Mouse (Mus musculus) cerebellum, adult 2 months (tissue): ENCODE results near the gene Fam227a. TPM values are rescaled to one million over a fixed set of nuclear protein-coding genes. Genes with fewer than 3 reads are reported as not detected.

ENCODE experiments used
- DNase-seq, 2 experiments: peaks; one replicate each; pipeline ENCODE4 v3.0.0; 2021
- H3K27ac ChIP-seq: fragments of 200-500 bp; 2 replicates; pipeline ENCODE4 v1.5.1; 2012; ENCODE audit warnings: low read length, control low read depth, inconsistent platforms; ENCODE audit not compliant: insufficient read depth
- H3K27me3 ChIP-seq: fragments of 200-500 bp; 2 replicates; pipeline ENCODE4 v1.6.1; 2012; ENCODE audit warnings: inconsistent platforms, mild to moderate bottlenecking, low read length, moderate library complexity; ENCODE audit not compliant: control insufficient read depth, insufficient read depth
- H3K4me1 ChIP-seq: fragments of 200-500 bp; 2 replicates; pipeline ENCODE4 v1.6.1; 2011; ENCODE audit warnings: low read length; ENCODE audit not compliant: control insufficient read depth, insufficient read depth
- H3K4me3 ChIP-seq: fragments of 200-500 bp; replicated peaks from 2 replicates; pipeline ENCODE3; 2011; ENCODE audit warnings: mild to moderate bottlenecking, low read depth, low read length, control low read depth; ENCODE audit not compliant: insufficient read depth
- CTCF ChIP-seq: fragments of 200-500 bp; IDR thresholded peaks from 2 replicates; pipeline ENCODE4 v1.5.1; 2011; ENCODE audit warnings: low read depth, mild to moderate bottlenecking, control low read depth, low read length, moderate library complexity, borderline replicate concordance; ENCODE audit not compliant: insufficient read depth
- POLR2A ChIP-seq: fragments of 200-500 bp; IDR thresholded peaks from 2 replicates; pipeline ENCODE4 v1.6.1; 2011; ENCODE audit warnings: low read length, control low read depth, borderline replicate concordance; ENCODE audit not compliant: insufficient read depth
- WGBS: fragments of 180-500 bp; shearing (Covaris S2); methylation state at CpG from one replicate; pipeline ENCODE4 v1.1.7; 2018; 5-methylcytosine and 5-hydroxymethylcytosine counted together
- polyA plus RNA-seq: library from polyadenylated mRNA; depleted of rRNA; stranded (reverse); fragments of >200 nt; gene quantifications from 2 replicates; pipeline ENCODE4 v1.2.3, GENCODE M21; 2012

Fam227a gene
- polyA plus RNA-seq, 1 experiment: 8.5 TPM

GRCm38 (mm10) chr15:79616729-79617128 is 42.0 kb downstream of the Fam227a start:
- Histone ChIP-seq H3K27ac (no peak overlapping the region), H3K4me3 (no peak overlapping the region), H3K27me3 (no peaks in the 10 kb centered on the region), H3K4me1 (no peaks in the 10 kb centered on the region)
- DNase-seq: no peak
- TF ChIP-seq CTCF: no peak
- TF ChIP-seq POLR2A: no peak
- 87% methylated on average over 5 of the region's 5 CpGs for WGBS

- Histone ChIP-seq H3K27ac (no peak overlapping the region), H3K27me3 (no peaks in the 10 kb centered on the region), H3K4me3 (no peak overlapping the region), H3K4me1 (no peaks in the 10 kb centered on the region)
- TF ChIP-seq CTCF (no peak), POLR2A (no peak)
- DNase-seq: no peak
- 92% methylated on average over 7 of the region's 7 CpGs for WGBS
Observed at GRCm38 (mm10) chr15:79615501-79615900, 43.3 kb downstream of the Fam227a start.

GRCm38 (mm10) chr15:79609226-79609625 is 49.5 kb downstream of the Fam227a start:
- Histone ChIP-seq H3K27me3 (no peaks in the 10 kb centered on the region), H3K4me3 (no peak overlapping the region), H3K4me1 (no peaks in the 10 kb centered on the region), H3K27ac (no peak overlapping the region)
- TF ChIP-seq POLR2A: no peak
- no peak for TF ChIP-seq CTCF
- DNase-seq: no peak
- 92% methylated on average over 2 of the region's 2 CpGs for WGBS

- H3K27ac ChIP-seq: no peak overlapping the region
- H3K27me3 ChIP-seq: no peaks in the 10 kb centered on the region
- whole genome bisulfite sequencing: 76% methylated on average over 7 of the region's 7 CpGs
- TF ChIP-seq POLR2A (no peak), CTCF (no peak)
- H3K4me3 ChIP-seq: no peak overlapping the region
- no peaks in the 10 kb centered on the region for H3K4me1 ChIP-seq
- DNase-seq: no peak
Observed at GRCm38 (mm10) chr15:79608214-79608613, 50.5 kb downstream of the Fam227a start.

GRCm38 (mm10) chr15:79607757-79608156 is 51.0 kb downstream of the Fam227a start:
- Histone ChIP-seq H3K27ac (no peak overlapping the region), H3K4me3 (no peak overlapping the region), H3K4me1 (no peaks in the 10 kb centered on the region), H3K27me3 (no peaks in the 10 kb centered on the region)
- TF ChIP-seq CTCF: peak; percentile 24; the same call in 1 of the 2 replicates
- no peak for TF ChIP-seq POLR2A
- 58% methylated on average over 2 of the region's 2 CpGs for WGBS
- no peak for DNase-seq

GRCm38 (mm10) chr15:79606161-79606560 is 52.6 kb downstream of the Fam227a start:
- no peak for TF ChIP-seq POLR2A
- no peak for DNase-seq

GRCm38 (mm10) chr15:79604990-79605665 is 53.6 kb downstream of the Fam227a start, which contains the start of gene Dmc1:
Dmc1 (minus strand) TSS chr15:79605109.
- no peak within 1 kb of the TSS for H3K27ac ChIP-seq
- 13% methylated on average over 37 of the region's 37 CpGs for WGBS
- no peaks in the 10 kb centered on the region for H3K27me3 ChIP-seq
- no peak for DNase-seq
- TF ChIP-seq CTCF (no peak), POLR2A (no peak)
- H3K4me1 ChIP-seq: no peaks in the 10 kb centered on the region
- H3K4me3 ChIP-seq: no peak within 1 kb of the TSS

More at GRCm38 (mm10) chr15:79606161-79606560, 52.6 kb downstream of the Fam227a start:
- no peaks in the 10 kb centered on the region for H3K27me3 ChIP-seq
- 85% methylated on average over 12 of the region's 12 CpGs for WGBS
- H3K27ac ChIP-seq: no peak overlapping the region
- H3K4me1 ChIP-seq: no peaks in the 10 kb centered on the region
- H3K4me3 ChIP-seq: no peak overlapping the region

GRCm38 (mm10) chr15:79600176-79600575 is 58.6 kb downstream of the Fam227a start:
- Histone ChIP-seq H3K4me1 (no peaks in the 10 kb centered on the region), H3K27me3 (no peaks in the 10 kb centered on the region), H3K4me3 (no peak overlapping the region), H3K27ac (no peak overlapping the region)
- WGBS: 38% methylated on average over 2 of the region's 2 CpGs
- DNase-seq: no peak
- TF ChIP-seq CTCF (no peak), POLR2A (no peak)
